Mouse (Mus musculus): Measurements from ENCODE around the gene Actr8. TPM values are rescaled to one million over a fixed set of nuclear protein-coding genes. Genes with fewer than 3 reads are reported as not detected.

Actr8 gene
- polyA plus RNA-seq, 2 experiments, result 11.3 to 17.3 TPM

GRCm38 (mm10) chr14:30045239-30045638, 67.1 kb downstream of the Actr8 start:
- 67% methylated on average over 10 of the region's 10 CpGs for WGBS (ENCODE audit: insufficient replicate concordance)
- no peaks in the 10 kb centered on the region for H3K27me3 ChIP-seq (ENCODE audit: control insufficient read depth, insufficient read depth, low read length)
- no peak for TF ChIP-seq CTCF (IDR thresholded peaks at IDR 0.05; ENCODE audit: low read depth)
- TF ChIP-seq EP300 (IDR thresholded peaks at IDR 0.05; ENCODE audit: low read depth), result no peak
- no peak overlapping the region for H3K4me3 ChIP-seq (ENCODE audit: insufficient read depth in 1 of 2, low read depth in 2 of 2, low read length in 2 of 2)
- no peak for DNase-seq (ENCODE audit: low read depth in 3 of 3, low spot score in 3 of 3)
- ATAC-seq (ENCODE audit: insufficient read depth), result no peak
- no peak overlapping the region for H3K27ac ChIP-seq
- H3K4me1 ChIP-seq (replicated peaks; ENCODE audit: control insufficient read depth in 2 of 2, insufficient read depth in 2 of 2, low read length in 1 of 2), result no peaks in the 10 kb centered on the region
- no peaks in the 10 kb centered on the region for H3K36me3 ChIP-seq (replicated peaks; ENCODE audit: control insufficient read depth, insufficient read depth, low read depth)
- no peak overlapping the region for H3K9ac ChIP-seq (replicated peaks)
- no peak overlapping the region for H3K4me2 ChIP-seq (ENCODE audit: low read depth)
- no peaks in the 10 kb centered on the region for H3K9me3 ChIP-seq (ENCODE audit: control insufficient read depth, low read length)

DNA sequence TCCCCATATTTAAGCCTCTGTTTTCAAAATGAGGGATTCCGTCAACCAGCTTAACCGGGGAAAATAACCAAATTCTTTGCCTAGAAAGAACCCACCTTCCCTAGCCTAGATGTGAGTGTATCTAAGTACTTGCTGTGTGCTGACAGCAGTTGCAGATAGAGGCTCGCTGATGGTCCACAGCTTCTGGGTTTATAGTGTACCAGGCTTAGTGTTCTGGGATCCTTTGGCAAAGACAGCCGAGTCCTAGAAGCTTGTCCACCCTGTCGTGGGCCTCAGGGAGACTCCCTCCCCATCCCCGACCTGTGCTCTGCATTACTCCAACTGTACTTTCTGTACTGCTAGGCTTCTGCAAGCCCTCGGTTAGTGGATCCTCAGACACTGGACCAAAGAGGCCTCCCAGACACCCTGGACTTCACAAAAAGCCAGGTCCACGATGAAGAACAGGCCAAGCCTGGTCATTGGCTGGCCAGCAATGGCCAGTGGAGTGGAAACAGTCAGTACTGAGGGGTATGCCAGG, 67.6 kb downstream of the Actr8 start:
- Histone ChIP-seq H3K4me2 (ENCODE audit: low read depth) (no peak overlapping the region), H3K27me3 (ENCODE audit: control insufficient read depth, insufficient read depth, low read length) (no peaks in the 10 kb centered on the region), H3K36me3 (replicated peaks; ENCODE audit: control insufficient read depth, insufficient read depth, low read depth) (no peaks in the 10 kb centered on the region), H3K4me1 (replicated peaks; ENCODE audit: control insufficient read depth in 2 of 2, insufficient read depth in 2 of 2, low read length in 1 of 2) (no peaks in the 10 kb centered on the region), H3K4me3 (ENCODE audit: insufficient read depth in 1 of 2, low read depth in 2 of 2, low read length in 2 of 2) (no peak overlapping the region), H3K9me3 (ENCODE audit: control insufficient read depth, low read length) (no peaks in the 10 kb centered on the region), H3K9ac (replicated peaks) (no peak overlapping the region), H3K27ac (no peak overlapping the region)
- no peak for TF ChIP-seq CTCF (IDR thresholded peaks at IDR 0.05; ENCODE audit: low read depth)
- no peak for TF ChIP-seq EP300 (IDR thresholded peaks at IDR 0.05; ENCODE audit: low read depth)
- DNase-seq (ENCODE audit: low read depth in 3 of 3, low spot score in 3 of 3), result no peak
- ATAC-seq (ENCODE audit: insufficient read depth), result no peak
- whole genome bisulfite sequencing (ENCODE audit: insufficient replicate concordance), result 56% methylated on average over 8 of the region's 8 CpGs

- H3K36me3 ChIP-seq (replicated peaks; ENCODE audit: control insufficient read depth, insufficient read depth, low read depth), result no peaks in the 10 kb centered on the region
- DNase-seq (ENCODE audit: low read depth in 3 of 3, low spot score in 3 of 3), result no peak
- TF ChIP-seq CTCF (IDR thresholded peaks at IDR 0.05; ENCODE audit: low read depth) (no peak), EP300 (IDR thresholded peaks at IDR 0.05; ENCODE audit: low read depth) (no peak)
- no peak overlapping the region for H3K27ac ChIP-seq
- no peak for ATAC-seq (ENCODE audit: insufficient read depth)
- no peaks in the 10 kb centered on the region for H3K4me1 ChIP-seq (replicated peaks; ENCODE audit: control insufficient read depth in 2 of 2, insufficient read depth in 2 of 2, low read length in 1 of 2)
- no peak overlapping the region for H3K9ac ChIP-seq (replicated peaks)
- H3K4me3 ChIP-seq (ENCODE audit: insufficient read depth in 1 of 2, low read depth in 2 of 2, low read length in 2 of 2), result no peak overlapping the region
- H3K4me2 ChIP-seq (ENCODE audit: low read depth), result no peak overlapping the region
- no peaks in the 10 kb centered on the region for H3K27me3 ChIP-seq (ENCODE audit: control insufficient read depth, insufficient read depth, low read length)
- no peaks in the 10 kb centered on the region for H3K9me3 ChIP-seq (ENCODE audit: control insufficient read depth, low read length)
- WGBS (ENCODE audit: insufficient replicate concordance), result 56% methylated on average over 4 of the region's 4 CpGs
Measured at GRCm38 (mm10) chr14:30046976-30047375, 68.8 kb downstream of the Actr8 start.

- Histone ChIP-seq H3K4me2 (ENCODE audit: low read depth) (no peak overlapping the region), H3K9me3 (ENCODE audit: control insufficient read depth, low read length) (no peaks in the 10 kb centered on the region), H3K9ac (replicated peaks) (no peak overlapping the region), H3K27ac (no peak overlapping the region), H3K4me1 (replicated peaks; ENCODE audit: control insufficient read depth in 2 of 2, insufficient read depth in 2 of 2, low read length in 1 of 2) (no peaks in the 10 kb centered on the region), H3K36me3 (replicated peaks; ENCODE audit: control insufficient read depth, insufficient read depth, low read depth) (no peaks in the 10 kb centered on the region), H3K27me3 (ENCODE audit: control insufficient read depth, insufficient read depth, low read length) (no peaks in the 10 kb centered on the region), H3K4me3 (ENCODE audit: insufficient read depth in 1 of 2, low read depth in 2 of 2, low read length in 2 of 2) (no peak overlapping the region)
- DNase-seq (ENCODE audit: low read depth in 3 of 3, low spot score in 3 of 3) (no peak), ATAC-seq (ENCODE audit: insufficient read depth) (no peak)
- TF ChIP-seq EP300 (IDR thresholded peaks at IDR 0.05; ENCODE audit: low read depth) (no peak), CTCF (IDR thresholded peaks at IDR 0.05; ENCODE audit: low read depth) (peak; percentile 52)
- WGBS (ENCODE audit: insufficient replicate concordance), result 65% methylated on average over 3 of the region's 3 CpGs
Measured at GRCm38 (mm10) chr14:30048049-30048448, 69.9 kb downstream of the Actr8 start.

DNA sequence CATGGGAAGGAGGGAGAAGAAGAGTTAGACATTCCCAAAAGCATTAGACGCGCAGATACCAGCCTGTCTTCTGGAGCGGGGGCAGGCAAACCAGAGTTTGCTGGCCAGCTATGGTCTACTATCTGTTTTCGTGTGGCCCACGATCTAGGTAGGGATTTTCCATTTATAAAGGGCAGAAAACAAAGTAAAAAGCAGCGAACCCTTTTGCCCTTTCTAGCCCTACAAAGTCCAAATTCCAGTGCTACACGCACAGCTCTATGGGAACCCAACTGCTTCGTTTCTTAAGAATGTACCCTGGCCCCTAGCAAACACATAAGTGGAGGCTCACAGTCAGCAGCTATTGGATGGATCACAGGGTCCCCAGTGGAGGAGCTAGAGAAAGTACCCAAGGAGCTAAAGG, 72.1 kb downstream of the Actr8 start:
- 66% methylated on average over 8 of the region's 8 CpGs for WGBS (ENCODE audit: insufficient replicate concordance)
- Histone ChIP-seq H3K4me2 (ENCODE audit: low read depth) (no peak overlapping the region), H3K9ac (replicated peaks) (no peak overlapping the region), H3K36me3 (replicated peaks; ENCODE audit: control insufficient read depth, insufficient read depth, low read depth) (no peaks in the 10 kb centered on the region), H3K9me3 (ENCODE audit: control insufficient read depth, low read length) (no peaks in the 10 kb centered on the region), H3K4me3 (ENCODE audit: insufficient read depth in 1 of 2, low read depth in 2 of 2, low read length in 2 of 2) (no peak overlapping the region), H3K4me1 (replicated peaks; ENCODE audit: control insufficient read depth in 2 of 2, insufficient read depth in 2 of 2, low read length in 1 of 2) (no peaks in the 10 kb centered on the region), H3K27ac (no peak overlapping the region), H3K27me3 (ENCODE audit: control insufficient read depth, insufficient read depth, low read length) (no peaks in the 10 kb centered on the region)
- TF ChIP-seq CTCF (IDR thresholded peaks at IDR 0.05; ENCODE audit: low read depth), result no peak
- no peak for TF ChIP-seq EP300 (IDR thresholded peaks at IDR 0.05; ENCODE audit: low read depth)
- ATAC-seq (ENCODE audit: insufficient read depth) (no peak), DNase-seq (ENCODE audit: low read depth in 3 of 3, low spot score in 3 of 3) (no peak)

Measured in liver, embryonic 14.5 days (tissue).